11 mouse cellular contexts compared by ENCODE assay signal in the genomic region with DNA sequence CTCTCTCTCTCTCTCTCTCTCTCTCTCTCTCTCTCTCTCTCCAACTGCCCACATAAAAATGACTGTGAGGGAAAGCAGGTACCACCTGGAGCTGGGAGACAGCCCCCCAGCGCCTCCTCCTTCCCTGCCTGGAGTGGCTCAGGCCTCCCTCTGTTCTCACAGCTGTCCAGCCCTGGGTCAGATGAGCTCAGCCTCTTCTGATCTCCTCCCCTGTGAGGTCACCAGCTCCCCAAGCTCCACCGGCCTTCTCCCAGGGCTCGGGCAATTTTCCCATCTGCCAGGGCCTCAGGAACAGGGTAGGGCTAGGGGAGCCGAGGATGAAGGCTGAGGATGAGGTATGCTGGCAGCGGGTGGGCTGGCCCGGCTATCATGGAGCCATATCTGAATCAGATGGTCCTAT.
A peak's percentile ranks its signal among the peaks of the same experiment; 100 is the strongest.
DNase-seq lines count a peak whose midpoint lies in the region; ATAC-seq lines count a peak whose summit lies in the region.
"Had no signal": no experiment of that assay in that cellular context is flagged by ENCODE, and none has a peak within 500 bp of the region (broad histone marks: within the 10 kb centered on the region; RNA-seq: fewer than 3 reads in every experiment).

No protein-coding gene starts in this region.

- H3K9me3 ChIP-seq in heart, embryonic 16.5 days (replicated peaks; ENCODE audit: control insufficient read depth, low read length), result no peaks in the 10 kb centered on the region
- no peaks in the 10 kb centered on the region for H3K9me3 ChIP-seq in kidney, embryonic 16.5 days (ENCODE audit: low read length)
- no peaks in the 10 kb centered on the region for H3K9me3 ChIP-seq in midbrain, embryonic 15.5 days

- peaks cover 3% of the 10 kb centered on the region; the same call in 1 of the 2 replicates for H3K27me3 ChIP-seq in heart, embryonic 16.5 days (ENCODE audit: control insufficient read depth, insufficient read depth, low read length)
- H3K27me3 ChIP-seq in kidney, embryonic 16.5 days (ENCODE audit: insufficient read depth, low read length), result no peaks in the 10 kb centered on the region
- H3K27me3 ChIP-seq in midbrain, embryonic 15.5 days (replicated peaks), result no peaks in the 10 kb centered on the region

- 48% methylated on average over 5 of the region's 6 CpGs for WGBS in heart, embryonic 16.5 days
- 41% methylated on average over 6 of the region's 6 CpGs for WGBS in kidney, embryonic 16.5 days
- WGBS in midbrain, embryonic 15.5 days, result 72% methylated on average over 6 of the region's 6 CpGs

- intact Hi-C loops in gastrocnemius, postnatal 14 days (cut with DNase I; ENCODE audit: low total_unique reads), result no loop called here

- H3K4me3 ChIP-seq in heart, embryonic 16.5 days (ENCODE audit: low read length), result no peak overlapping the region
- no peak overlapping the region for H3K4me3 ChIP-seq in kidney, embryonic 16.5 days (ENCODE audit: low read length)
- no peak overlapping the region for H3K4me3 ChIP-seq in midbrain, embryonic 15.5 days
- H3K4me3 ChIP-seq: erythroblast, embryonic 14.5 days had no signal

- H3K4me1 ChIP-seq in heart, embryonic 16.5 days (ENCODE audit: control insufficient read depth, insufficient read depth, low read length), result peaks cover 22% of the 10 kb centered on the region
- H3K4me1 ChIP-seq in kidney, embryonic 16.5 days (ENCODE audit: insufficient read depth, low read length), result peaks cover 33% of the 10 kb centered on the region
- H3K4me1 ChIP-seq in midbrain, embryonic 15.5 days, result no peaks in the 10 kb centered on the region

- 0 out of 2 replicates have a peak overlapping the region, but pooled peaks have one; percentile 0 for H3K27ac ChIP-seq in heart, embryonic 16.5 days (ENCODE audit: low read length)
- H3K27ac ChIP-seq in kidney, embryonic 16.5 days (ENCODE audit: low read length), result peak overlapping the region; percentile 93
- no peak overlapping the region for H3K27ac ChIP-seq in midbrain, embryonic 15.5 days
- H3K27ac ChIP-seq: hindbrain, embryonic 14.5 days had no signal

- H3K9ac ChIP-seq in heart, embryonic 16.5 days (ENCODE audit: low read length), result no peak overlapping the region
- no peak overlapping the region for H3K9ac ChIP-seq in kidney, embryonic 16.5 days (replicated peaks; ENCODE audit: low read length)
- H3K9ac ChIP-seq in midbrain, embryonic 15.5 days, result no peak overlapping the region
- H3K9ac ChIP-seq: hindbrain, embryonic 14.5 days had no signal

- H3K36me3 ChIP-seq in heart, embryonic 16.5 days (ENCODE audit: control insufficient read depth, insufficient read depth), result no peaks in the 10 kb centered on the region
- no peaks in the 10 kb centered on the region for H3K36me3 ChIP-seq in kidney, embryonic 16.5 days (ENCODE audit: insufficient read depth, low read length)
- no peaks in the 10 kb centered on the region for H3K36me3 ChIP-seq in midbrain, embryonic 15.5 days (replicated peaks)

- no peak overlapping the region for H3K4me2 ChIP-seq in heart, embryonic 16.5 days (ENCODE audit: low read depth, low read length)
- H3K4me2 ChIP-seq in kidney, embryonic 16.5 days (replicated peaks; ENCODE audit: low read depth, low read length), result no peak overlapping the region
- no peak overlapping the region for H3K4me2 ChIP-seq in midbrain, embryonic 15.5 days
- H3K4me2 ChIP-seq: hindbrain, embryonic 14.5 days had no signal

- no peak for ATAC-seq in heart, embryonic 16.5 days (replicated peaks; ENCODE audit: extremely low read depth, insufficient read depth, low FRiP score)
- peak; percentile 79 for ATAC-seq in kidney, embryonic 16.5 days (ENCODE audit: low FRiP score, low TSS enrichment)
- no peak for ATAC-seq in midbrain, embryonic 15.5 days (replicated peaks)

- peak; percentile 31 for DNase-seq in gastrocnemius, postnatal 14 days
- DNase-seq in gastrocnemius, postnatal 4 days (ENCODE audit: low spot score in 2 of 2), result no peak
- DNase-seq in lung, postnatal 36 days, result peak; percentile 20
- DNase-seq in right cerebral cortex, postnatal 4 days, result no peak
- DNase-seq in liver, result no peak
- DNase-seq: right cerebral cortex, adult 18-20 months had no signal

Comparison
In these comparisons a context has a peak if more than half of its experiments do, and no peak if none do; other contexts are left out.
1. DNase-seq: peak in gastrocnemius, postnatal 14 days (single experiment) and lung, postnatal 36 days (single experiment); none in gastrocnemius, postnatal 4 days (0 of 2), right cerebral cortex, postnatal 4 days (single experiment) and liver (single experiment).